Mouse (Mus musculus) right cerebral cortex, postnatal 36 days (tissue): Measurements from ENCODE around the gene Gm13420.
"Not testable (repeated sequence)": the region's sequence is repeated elsewhere in the genome, so short reads cannot be mapped to it uniquely, and the experiment has no call there.

Experiments
- DNase-seq, 2 experiments: peaks; one replicate each; pipeline ENCODE4 v3.0.0; 2022; ENCODE audit warnings: low spot score in 2 of 2, mixed read lengths in 1 of 2

Gm13420 gene

DNA sequence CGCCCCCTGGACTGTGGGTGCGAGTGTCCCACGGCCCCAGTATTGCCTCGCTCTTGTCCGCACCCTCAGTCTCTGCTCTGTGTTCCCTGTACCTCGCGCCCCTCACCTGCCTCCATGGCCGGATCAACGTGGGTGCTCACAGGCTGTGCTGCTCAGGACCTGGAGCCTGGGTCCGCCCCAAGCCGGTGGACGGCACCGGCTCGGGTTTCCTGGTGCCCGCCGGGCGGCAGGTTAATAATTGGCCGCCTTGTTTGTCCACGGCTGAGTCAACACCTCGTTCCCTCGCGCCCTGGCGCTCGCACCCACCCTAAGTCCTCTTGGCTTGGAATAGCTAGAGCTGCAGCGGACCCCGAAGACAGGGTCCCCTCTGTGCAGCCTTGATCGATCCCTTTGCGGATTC is at the start of gene Gm13420:
Gene Gm13420 (minus strand): TSS at position 189 of the 400 bp plus-strand sequence.
- DNase-seq: no peak

DNA sequence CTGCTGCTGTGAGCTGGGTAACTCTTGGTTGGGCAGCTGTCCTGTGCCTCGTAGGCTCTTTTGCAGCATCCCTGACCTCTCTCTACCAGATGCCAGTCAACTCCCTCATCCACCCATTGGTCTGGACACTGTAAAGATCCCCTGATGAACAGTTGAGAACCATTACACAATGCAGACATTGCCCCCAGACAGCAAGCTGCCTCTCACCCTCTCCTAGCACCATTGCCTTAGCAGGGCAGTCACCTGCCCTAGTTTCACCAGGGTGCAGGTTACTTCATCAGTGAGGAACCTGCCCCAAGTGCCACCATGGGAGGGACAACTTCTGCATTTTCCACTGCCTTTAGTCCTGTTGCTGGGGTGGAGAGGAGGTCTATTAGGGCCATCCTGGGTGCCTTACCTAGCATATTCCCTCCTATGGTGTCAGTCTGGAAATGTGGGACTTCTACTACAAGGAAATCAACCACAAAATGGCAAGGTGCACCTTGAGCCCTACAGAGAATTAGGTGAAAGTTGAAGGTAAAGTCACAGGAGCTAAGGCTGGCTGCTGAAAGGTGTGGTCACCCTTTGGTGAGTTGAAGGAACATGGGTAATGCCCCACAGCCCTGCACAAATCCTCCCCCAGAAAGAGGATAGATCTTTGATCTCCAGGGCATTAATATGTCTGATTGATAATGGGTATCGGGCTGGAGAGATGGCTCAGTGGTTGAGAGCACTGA is 41.4 kb upstream of the Gm13420 start:
- DNase-seq: no peak

DNA sequence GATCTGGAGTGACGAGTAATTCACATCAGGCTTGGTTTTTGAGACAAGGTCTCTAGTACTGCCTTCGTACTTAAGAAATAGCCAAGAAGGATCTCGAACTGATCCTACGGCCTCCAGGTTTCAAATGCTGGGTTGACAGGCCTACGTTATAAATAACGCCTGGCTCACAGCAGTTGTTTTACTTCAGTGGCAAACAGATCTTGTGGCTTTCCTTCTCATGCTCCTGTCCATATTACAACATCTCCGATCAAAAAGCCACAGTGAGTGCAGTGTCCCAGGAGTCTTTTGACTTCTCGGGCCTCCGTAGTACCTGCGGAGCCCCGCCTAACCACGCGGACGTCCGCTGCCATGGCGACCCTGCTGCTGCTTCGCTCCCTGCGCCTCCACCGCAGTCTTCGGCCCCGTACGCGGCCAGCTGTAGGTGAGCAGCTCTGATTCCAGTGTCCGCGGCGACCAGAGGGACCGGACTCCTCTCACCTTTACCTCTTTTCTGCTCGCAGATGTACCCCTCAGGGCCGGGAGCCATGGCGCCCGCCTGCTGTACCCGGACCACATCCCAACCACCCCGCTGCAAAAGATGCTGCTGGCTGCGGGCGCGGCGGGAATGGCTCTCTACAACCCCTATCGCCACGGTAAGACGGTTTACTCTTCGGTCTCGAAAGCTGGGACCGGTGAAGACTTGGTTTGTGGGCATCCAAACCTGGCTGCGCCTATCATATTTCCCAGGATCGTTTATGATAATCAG is 36.6 kb upstream of the Gm13420 start, which contains the start of gene Trub2:
Gene Trub2 (minus strand): TSS at position 566 of the 745 bp plus-strand sequence.
- DNase-seq: peak; percentile 86 to 88

GRCm38 (mm10) chr2:29787104-29787917 is 35.8 kb upstream of the Gm13420 start, which contains the start of gene Coq4:
TSS of gene Coq4 (plus strand) at chr2:29787493.
- peak; percentile 90 to 91 for DNase-seq

DNA sequence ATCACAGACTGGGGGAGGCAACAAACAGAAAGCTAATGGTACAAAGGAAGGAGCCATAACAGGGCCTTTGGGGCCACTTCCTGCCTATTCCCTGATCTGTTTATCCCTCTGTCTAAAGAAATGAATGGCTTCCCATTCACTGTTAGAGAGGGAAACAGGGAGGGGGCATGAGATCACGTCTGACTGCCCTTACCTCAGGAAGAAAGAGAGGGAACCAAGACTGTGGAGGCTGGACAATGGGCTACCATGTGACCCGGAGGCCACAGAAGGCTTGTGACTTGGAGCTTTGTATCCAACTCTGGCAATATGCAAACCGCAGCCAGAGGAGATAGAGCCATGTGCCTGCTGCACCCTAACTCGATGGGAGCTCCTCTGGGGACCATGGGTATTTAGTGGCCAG is 32.8 kb upstream of the Gm13420 start:
- DNase-seq: no peak

DNA sequence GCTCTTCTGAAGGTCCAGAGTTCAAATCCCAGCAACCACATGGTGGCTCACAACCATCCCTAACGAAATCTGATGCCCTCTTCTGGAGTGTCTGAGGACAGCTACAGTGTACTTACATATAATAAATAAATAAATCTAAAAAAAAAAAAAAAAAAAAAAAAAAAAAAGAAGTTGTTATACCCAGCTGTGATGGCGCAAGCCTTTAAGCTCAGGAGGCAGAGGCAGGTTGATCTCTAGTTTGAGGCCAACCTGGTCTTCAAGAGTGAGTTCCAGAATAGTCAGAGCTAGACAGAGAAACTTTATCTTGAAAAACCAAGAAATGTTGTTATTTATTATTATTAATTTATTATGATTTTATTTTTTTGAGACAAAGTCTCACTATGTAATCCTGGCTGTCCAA is 29.8 kb upstream of the Gm13420 start:
- not testable (repeated sequence) for DNase-seq

DNA sequence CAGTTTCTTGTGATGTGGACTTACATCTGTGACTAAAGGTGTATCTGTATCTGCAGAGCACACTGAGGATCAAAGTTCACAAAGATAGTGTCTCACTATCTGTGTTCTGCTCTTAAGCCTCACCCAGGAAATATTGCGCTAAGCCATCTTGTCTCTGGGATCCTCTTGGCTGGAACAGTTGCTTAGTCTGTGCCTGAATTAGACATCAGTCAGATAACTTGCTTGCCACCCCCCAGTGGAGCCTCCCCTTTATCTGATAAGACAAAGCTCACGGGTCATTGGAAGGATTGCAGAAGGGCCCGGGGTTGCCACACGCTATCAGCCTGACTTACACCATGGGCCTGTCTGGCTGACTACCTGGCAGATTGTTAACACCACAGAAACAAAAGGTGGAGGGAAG is 21.8 kb upstream of the Gm13420 start:
- no peak for DNase-seq

- DNase-seq: no peak
Observed at GRCm38 (mm10) chr2:29771611-29772461, 20.4 kb upstream of the Gm13420 start.

DNA sequence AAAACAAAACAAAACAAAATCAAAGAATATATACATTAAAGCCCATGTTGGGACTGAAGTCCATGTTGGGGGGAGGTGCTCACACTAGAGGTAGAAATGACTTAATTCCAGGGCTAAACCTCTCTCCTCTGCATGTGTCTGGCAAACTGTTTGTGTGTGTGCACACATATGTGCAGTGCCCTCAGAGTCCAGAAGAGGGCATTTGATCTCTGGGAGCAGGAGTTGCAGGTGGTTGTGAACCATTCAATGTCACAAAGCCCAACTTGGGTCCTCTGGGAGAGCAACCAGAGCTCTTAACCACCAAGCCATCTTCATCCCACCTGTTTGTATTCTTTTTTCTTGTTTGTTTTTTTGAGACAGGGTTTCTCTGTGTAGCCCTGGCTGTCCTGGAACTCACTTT is 18.7 kb upstream of the Gm13420 start:
- DNase-seq: no peak

DNA sequence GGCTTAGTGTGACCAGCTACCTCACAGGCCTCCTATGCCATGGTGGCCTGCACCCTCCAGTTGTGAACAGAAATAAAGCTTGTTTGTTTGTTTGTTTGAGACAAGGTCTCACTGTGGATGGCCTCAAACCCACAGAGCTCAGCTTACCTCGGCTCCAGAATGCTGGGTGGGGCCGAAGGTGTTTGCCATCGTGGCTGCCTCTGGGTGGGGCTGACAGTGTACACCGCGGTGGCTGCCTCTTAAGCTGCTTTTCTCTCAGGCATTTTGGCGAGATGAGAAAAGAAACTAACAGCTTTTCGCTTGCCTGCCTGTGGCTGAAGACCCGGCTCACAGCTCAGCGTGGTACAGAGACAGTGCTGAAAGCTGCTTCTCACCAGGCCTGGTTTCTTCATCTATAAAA is 17.4 kb upstream of the Gm13420 start:
- no peak for DNase-seq

GRCm38 (mm10) chr2:29767976-29768709 is 16.7 kb upstream of the Gm13420 start:
- no peak for DNase-seq

GRCm38 (mm10) chr2:29764831-29765230 is 13.3 kb upstream of the Gm13420 start:
- DNase-seq: no peak

GRCm38 (mm10) chr2:29755693-29756092 is 4.2 kb upstream of the Gm13420 start:
- DNase-seq: no peak

DNA sequence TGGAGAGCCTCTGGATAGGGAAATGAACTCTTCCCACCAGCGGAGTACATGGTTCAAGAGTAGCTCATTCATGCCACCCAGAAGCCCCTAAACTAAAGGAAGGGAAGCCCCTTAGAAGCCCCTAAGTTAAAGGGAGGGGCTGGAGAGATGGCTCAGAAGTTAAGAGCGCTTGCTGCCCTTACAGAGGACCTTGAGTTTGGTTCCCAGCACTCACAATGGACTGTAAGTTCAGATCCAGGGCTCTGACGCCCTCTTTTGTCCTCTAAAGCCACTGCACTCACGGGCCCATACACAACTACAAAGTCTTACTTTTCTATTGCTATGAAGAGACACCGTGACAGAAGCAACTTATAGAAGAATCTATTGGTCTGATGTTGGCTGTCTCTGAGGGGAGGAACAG is 912 bp upstream of the Gm13420 start:
- no peak for DNase-seq

- no peak for DNase-seq
Observed at GRCm38 (mm10) chr2:29748499-29748898, 3.0 kb downstream of the Gm13420 start.

- DNase-seq: no peak
Observed at GRCm38 (mm10) chr2:29747852-29748251, 3.6 kb downstream of the Gm13420 start.

- DNase-seq: no peak
Observed at GRCm38 (mm10) chr2:29747188-29747782, 4.2 kb downstream of the Gm13420 start.

DNA sequence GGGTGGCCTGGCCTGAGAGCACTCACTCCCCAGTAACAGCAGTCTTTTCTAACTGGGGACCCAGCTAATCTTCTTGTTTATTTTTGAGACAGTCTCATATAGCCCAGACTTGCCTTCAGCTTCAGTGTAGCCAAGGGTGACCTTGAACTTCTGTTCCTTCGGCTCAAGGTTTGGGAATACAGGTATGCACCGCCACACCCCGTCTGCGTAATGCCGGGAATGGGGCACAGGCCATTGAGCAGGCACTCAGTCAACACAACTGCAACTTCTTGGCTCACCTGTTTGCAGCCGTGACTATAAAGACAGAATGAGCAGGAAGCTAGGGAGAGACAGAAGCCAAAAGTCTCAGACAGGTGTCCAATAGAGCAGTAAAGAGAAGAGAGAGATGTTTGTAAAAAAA is 7.2 kb downstream of the Gm13420 start:
- DNase-seq: no peak

- no peak for DNase-seq
Observed at GRCm38 (mm10) chr2:29741207-29741606, 10.3 kb downstream of the Gm13420 start.

DNA sequence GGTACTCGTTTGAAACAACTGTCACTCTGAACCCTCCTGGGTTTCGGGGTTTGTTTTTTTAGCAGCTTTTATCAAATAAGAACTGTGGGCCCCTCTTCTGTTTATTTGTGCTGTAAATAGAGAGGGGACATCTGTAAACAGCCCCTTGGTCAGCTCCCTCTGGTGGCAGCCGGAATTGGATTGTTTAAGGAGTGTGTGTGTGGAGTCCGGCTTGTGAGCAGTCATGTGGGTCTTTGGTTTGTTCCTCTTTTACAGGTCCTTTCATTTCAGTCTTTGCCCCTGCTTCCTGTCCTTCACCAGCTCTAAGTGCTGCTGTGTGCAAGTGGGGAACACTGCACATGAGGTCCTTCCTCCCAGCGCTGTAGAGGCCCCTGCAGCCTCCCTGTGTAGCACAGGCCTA is 12.1 kb downstream of the Gm13420 start:
- no peak for DNase-seq
